Mouse (Mus musculus) megakaryocyte, embryonic 14.5 days (primary cell): Measurements from ENCODE around the gene Akna.

Experiments used
- FLI1 ChIP-seq: IDR thresholded peaks from 2 replicates; pipeline ENCODE4 v1.6.1; 2012; ENCODE audit warnings: low read length, inconsistent platforms, mixed read lengths
- GATA1 ChIP-seq: IDR thresholded peaks from 3 replicates; pipeline ENCODE4 v1.6.1; 2012; ENCODE audit warnings: mixed read lengths, low read length, inconsistent platforms, borderline replicate concordance

DNA sequence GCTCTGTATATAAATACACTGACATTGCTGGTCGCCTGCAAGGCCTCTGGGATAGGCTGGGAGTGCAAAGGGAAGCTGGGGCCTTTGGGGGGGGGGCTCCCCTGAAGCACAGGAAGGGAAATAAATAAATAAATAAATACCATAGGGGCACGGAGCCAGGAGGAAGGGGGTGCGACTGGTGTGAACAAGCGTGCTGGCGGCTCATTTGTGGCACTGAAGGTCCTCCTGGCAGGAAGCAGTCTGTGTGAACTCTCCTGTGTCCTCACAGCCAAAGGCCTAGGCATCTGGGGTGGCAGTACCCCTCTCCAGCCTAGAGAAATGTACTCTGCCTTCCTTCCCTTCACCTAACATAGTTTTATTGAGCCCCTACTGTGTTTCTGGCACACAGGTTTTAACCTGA is 11.8 kb upstream of the Akna start:
- TF ChIP-seq GATA1 (no peak), FLI1 (no peak)
